Mouse (Mus musculus): ENCODE data around the gene Zfp280c.
A peak's percentile ranks its signal among the peaks of the same experiment; 100 is the strongest.

The Zfp280c gene

GRCm38 (mm10) chrX:48594099-48594760 lies at the start of gene Zfp280c:
TSS of gene Zfp280c (minus strand) at chrX:48594504.
- DNase-seq = peak; percentile 76 to 81

- peak in 1 of 2 experiments; percentile 11 for DNase-seq
Measured at GRCm38 (mm10) chrX:48637032-48637431, 42.7 kb upstream of the Zfp280c start.

- no peak for DNase-seq
Measured at GRCm38 (mm10) chrX:48624054-48624420, 29.7 kb upstream of the Zfp280c start.

DNA sequence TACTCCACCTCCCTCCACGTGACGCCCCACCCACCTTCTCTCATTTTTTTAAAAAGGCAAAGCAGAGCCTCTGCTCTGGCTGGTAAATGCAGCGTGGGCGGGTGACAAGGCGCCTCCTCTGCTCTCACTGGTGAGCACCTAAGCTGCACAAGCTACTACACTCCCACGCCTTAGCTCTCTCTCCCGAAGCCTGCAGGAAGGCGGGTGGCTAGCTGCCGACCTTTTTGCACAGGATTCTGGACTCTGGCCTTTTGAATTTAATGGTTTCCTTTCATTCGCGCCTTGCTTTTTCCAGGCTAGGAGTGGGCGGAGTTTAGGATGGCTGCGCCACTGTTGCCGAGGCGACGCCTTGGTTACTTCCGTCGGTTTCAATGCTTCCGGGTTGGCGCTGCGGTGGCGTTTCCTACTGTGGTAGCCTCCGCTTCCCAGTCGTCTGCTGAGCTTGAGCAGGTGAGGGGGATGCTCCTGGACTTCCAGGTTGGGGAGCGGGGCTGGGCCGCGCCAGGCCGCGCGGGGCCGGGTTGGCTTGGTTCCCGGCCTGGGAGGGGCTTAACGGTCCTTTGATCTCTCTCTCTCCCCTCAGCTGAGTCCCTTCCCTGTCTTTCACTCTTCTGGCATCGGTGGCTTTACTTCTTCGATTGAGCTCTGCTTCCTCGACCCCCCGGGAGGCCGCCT lies 29.2 kb upstream of the Zfp280c start, which contains the start of gene Slc25a14:
Gene Slc25a14 (plus strand): TSS at position 35 of the 675 bp plus-strand sequence.
- peak; percentile 80 to 85 for DNase-seq

DNA sequence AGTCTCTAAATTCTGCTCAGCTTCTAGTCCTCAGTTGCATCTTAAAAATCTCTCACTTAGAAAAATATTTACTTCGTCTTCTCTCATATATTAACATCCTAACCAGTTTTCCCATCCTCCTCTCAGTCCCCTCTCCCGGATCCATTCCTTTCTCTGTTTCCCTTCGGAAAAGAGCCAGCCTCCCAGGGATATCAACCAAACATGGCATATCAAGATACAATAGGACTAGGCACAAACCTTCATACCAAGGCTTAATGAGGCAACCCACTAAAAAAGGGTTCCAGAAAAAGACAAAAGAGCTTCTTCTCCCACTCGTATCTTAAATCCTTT lies 28.7 kb upstream of the Zfp280c start:
- DNase-seq = no peak

GRCm38 (mm10) chrX:48604872-48605271 lies 10.6 kb upstream of the Zfp280c start:
- DNase-seq = no peak

DNA sequence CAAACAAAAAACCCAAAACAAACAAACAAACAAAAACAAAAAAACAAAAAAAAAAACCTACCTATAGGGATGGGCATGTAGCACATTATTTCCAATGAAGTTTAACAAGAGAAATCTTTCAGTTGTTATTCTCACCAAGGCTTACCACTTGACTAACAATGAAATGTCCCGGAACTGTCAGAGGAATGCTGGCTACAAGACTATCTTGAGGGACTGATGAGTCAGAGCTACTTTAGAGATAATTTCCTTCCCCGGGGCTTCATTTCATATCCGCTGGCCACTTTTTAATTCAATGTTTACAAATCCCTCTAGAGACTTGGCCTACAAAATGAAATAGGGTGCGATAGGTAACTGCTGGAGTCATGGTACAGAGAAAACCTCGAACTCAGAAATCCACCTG lies 2.6 kb upstream of the Zfp280c start:
- DNase-seq = no peak

GRCm38 (mm10) chrX:48596053-48596452 lies 1.7 kb upstream of the Zfp280c start:
- DNase-seq = no peak

- no peak for DNase-seq
Measured at GRCm38 (mm10) chrX:48593721-48594098, 594 bp downstream of the Zfp280c start.

- no peak for DNase-seq
Measured at GRCm38 (mm10) chrX:48583332-48583731, 11.0 kb downstream of the Zfp280c start.

DNA sequence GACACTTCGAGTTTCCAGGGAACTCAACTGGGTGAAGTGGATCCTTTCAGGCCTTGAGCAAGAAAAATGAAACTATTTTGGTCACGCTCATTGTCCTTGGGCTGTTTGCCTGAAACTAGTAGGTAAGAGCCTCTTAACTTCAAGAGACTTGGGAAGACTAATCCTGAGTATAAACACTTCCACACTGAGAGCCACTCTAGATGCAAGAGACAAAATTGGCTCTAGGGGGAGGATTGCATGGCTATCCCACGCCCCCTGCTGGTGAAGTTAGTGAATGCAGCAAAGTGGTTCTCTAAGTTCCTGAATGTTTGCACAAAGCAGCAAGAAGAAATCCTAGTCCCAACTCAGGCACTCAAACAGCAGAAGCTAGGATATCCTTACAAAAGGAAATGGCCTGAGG lies 62.1 kb downstream of the Zfp280c start:
- DNase-seq = peak; percentile 74 to 83

DNA sequence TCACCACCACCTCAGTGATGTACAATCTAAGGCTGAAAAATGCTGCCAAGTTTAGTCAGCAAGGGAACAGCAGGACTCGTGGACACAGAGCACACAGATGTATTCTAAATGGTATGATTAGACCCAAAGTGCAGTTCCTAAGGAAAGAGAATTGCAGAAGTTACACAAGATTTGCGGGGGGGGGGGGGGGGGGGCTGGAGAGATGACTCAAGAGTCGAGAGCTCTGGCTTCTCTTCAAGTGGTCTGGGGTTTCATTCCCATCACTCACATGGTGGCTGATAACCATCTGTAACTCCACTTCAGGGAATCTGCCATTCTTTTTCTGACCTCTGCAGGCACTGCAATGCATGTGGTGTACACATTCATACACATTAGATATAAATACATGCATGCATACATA lies 67.9 kb downstream of the Zfp280c start:
- DNase-seq = no peak

DNA sequence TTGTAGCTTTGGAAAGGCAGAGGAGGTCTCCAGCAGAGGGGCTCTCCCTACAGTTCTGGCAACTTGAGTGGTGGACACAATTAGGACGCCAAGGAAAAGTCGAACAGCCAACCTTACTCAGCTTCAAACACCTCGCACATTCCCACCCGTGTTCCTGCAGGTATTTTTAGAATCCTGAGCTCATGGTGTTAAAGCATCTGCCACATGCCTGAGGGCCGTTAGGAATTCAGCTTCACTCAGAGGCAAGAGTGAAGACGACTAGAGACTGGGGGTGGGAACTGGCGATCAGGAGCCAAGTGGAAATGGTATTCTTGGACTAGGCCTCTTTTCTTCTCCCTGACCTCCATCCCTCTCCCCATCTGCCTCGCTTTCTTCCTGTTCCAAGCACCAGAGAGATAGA lies 68.4 kb downstream of the Zfp280c start:
- peak; percentile 39 to 47 for DNase-seq

DNA sequence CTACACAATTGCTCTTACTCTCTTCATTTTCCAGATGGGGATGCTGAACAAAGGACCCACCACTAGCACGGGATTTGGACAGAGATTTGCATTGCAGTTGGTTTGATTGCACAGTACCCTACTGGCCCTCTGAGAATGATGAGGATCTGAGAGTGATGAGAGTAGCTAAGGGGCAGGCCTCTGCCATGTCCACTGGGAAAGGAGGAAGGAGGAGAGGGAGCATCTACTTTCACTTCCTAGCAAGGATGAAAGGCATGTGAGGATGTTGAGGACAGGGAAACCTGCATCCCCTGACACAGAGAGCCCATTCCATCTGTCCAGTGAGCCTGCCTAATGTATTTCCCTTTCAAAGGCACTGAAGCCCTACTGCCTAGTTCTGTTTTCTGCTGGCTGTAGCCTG lies 69.0 kb downstream of the Zfp280c start:
- DNase-seq = peak in 1 of 2 experiments; percentile 13

GRCm38 (mm10) chrX:48523512-48523911 lies 70.8 kb downstream of the Zfp280c start:
- peak; percentile 25 to 53 for DNase-seq

DNA sequence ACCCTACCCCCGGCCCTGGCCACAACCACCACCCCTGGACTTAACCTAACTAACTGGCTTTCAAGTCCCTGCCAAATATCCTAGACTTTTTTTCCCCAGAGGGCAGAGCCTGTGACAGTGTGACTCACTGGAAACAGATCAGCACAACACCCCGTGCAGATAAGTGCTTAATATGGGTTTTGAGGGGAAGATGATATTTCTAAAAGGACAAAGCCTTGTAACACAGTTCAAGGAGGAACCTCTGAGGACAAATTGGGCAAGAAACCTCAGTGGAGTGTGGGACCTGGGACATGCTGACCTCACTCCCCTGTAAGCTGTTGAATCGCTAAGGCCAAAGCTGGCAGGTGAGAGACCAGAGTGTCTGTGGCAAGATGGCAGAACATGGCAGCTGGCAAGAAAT lies 72.7 kb downstream of the Zfp280c start:
- DNase-seq = peak in 1 of 2 experiments; percentile 17

GRCm38 (mm10) chrX:48519549-48520085 lies 74.7 kb downstream of the Zfp280c start:
- DNase-seq = no peak

DNA sequence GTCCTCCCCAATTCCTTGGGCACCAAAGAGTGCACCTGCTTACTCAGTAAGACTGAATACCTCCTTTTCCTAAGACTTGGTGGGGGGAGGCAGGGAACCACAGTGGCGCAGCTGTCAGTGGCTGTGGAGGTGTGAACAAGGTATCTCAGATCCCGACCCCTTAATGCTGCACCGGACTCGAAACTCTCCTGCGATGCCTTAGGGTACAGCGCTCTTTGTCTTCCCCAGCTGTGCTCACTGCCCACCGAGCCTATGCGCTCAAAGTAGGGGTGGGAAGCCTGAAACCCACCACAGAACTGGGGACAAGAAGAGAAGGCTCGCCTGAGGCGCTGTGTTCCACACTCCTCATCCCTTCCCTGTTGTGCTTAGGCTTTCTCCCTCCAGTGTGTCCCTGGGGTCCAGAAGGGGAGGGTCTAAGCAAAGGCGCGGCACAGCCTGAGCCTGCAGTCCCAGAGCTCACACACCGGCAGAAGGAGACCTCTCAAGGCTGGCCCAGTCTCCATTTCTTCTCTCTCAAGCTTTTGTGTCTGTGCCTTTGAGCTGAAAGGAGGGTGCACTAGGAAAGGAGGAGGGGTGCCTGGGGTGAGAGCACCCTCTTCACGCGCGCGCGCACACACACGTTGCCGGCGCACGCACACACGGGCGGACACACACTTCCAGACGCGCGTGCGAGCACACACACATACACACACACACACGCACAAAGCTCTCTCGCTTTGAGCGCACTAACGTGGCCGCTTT lies 75.3 kb downstream of the Zfp280c start, which contains the start of gene Rab33a:
Gene Rab33a (plus strand): TSS at position 478 of the 741 bp plus-strand sequence.
- peak; percentile 69 to 76 for DNase-seq

DNA sequence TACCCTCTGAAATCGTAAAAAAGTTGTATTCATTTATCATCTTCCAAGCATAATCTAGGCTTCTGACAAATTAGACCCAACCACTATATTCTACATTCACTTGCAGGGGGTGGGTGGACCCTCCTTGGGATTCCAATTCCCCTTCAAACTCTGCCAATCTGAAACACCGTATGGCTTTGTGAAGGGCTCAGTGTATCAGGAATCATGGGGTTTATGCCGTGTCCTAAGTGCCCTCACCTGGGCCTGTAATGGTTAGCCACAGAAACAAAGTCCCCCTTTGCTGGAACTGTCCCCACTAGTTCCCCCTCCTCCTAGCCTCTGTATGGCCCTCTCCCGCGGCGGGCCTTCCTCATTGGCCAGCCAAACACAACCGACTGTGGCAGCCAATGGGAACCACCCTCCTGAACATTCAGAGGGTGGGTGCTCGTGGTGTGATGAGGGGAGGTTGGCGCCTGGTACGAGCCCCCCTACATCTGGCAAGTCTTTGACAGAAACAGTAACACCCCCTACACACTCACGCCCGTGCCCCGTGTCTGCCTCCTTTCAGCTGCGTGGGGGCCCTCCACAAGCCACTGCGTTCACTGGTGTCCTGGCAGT lies 76.0 kb downstream of the Zfp280c start:
- peak; percentile 43 to 66 for DNase-seq

DNA sequence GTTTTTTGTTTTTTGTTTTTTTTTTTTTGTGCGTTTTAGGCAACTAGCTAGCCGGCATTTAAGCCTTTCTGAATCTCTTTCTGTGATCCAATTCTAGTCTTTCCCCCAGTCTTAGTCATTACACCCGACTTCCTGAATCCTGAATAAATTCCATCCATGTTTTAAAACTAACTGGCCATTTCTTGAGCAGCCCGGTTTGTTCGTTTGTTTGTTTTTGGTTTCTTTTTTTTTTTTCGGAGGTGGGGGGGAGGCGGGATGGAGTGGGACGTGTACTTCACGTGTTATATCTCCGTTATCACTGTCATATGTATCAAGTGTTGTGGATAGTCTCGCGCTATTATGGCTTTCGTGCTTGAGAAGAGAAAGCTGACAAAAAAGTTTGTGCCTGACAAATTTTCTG lies 80.5 kb downstream of the Zfp280c start:
- no peak for DNase-seq

DNA sequence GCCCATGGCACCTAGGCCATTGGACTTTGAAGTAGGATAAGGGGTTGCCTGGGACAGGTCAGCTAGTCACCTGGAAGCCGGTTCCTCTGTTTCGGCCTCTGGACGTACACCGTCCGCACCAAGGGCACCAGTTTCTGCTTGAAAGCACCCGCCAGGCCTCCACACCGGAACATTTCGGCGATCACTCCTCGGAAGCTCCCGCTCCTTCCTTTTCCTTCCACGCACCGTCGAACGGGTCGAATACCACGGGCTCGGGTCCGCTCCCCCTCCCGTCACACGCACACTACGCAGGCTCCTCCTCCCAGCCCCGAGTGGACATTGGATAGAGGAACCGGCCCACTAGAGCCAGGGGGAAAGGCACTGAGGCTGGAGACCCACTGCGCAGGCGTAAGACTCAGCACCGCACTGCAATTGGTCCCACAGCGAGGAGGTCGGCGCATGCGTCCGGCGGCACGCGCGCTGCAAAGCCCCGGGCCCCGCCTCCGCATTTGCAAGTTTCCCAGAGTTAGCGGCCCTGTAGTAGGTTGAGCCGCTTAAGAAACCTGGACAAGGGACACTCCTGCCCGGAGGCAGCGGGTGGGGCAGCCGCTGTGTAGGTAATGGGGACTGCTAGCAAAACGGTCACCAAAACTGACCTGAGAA lies 81.0 kb downstream of the Zfp280c start, which contains the start of gene Aifm1:
Gene Aifm1 (minus strand): TSS at position 398 of the 642 bp plus-strand sequence.
- peak; percentile 87 to 93 for DNase-seq

- no peak for DNase-seq
Measured at GRCm38 (mm10) chrX:48493763-48494162, 100.5 kb downstream of the Zfp280c start.
